Mouse (Mus musculus): ENCODE data around the gene Mmd. TPM values are rescaled to one million over a fixed set of nuclear protein-coding genes. Genes with fewer than 3 reads are reported as not detected.

Mmd gene
- polyA plus RNA-seq, 1 experiment from 2014 or later: 118 TPM

DNA sequence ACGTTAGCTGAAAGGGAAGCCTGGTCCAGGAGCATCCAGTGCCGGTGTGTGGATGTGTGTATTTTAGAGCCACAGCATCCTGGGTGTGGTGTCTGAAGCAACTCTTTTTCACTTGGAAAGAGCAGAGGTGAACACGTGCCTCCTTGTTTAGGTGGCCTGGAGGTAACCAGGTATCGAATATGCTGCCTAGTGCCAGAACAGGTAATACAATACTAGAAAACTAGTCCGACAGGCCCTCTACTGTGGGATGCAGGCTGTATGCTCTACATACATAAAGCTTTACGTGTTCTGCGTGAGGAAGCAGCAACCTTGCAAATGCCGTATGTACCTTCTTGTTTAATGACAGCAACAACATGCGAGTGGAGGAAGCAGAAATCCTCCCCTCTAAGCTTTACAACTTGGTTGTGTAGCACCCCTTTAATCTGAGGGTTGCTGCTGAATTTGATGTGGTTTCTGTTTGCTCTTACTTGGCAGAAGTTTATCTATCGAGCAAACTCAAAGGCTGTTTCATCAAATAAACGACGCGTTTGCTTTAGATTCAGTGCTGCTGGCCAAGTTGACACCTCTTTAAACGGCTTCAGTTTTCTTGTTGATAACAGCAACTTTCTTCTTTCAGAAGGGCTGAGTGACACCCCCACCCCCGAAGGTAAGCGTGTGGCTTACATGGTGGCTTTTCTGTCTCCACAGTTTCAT, 7.7 kb downstream of the Mmd start:
- Histone ChIP-seq H3K4me2 (ENCODE audit: low read length) (no peak overlapping the region), H3K36me3 (ENCODE audit: control insufficient read depth, insufficient read depth, low read length) (peaks cover 10% of the 10 kb centered on the region), H3K4me1 (ENCODE audit: control insufficient read depth, insufficient read depth, low read depth, low read length) (peaks cover 8% of the 10 kb centered on the region), H3K27ac (ENCODE audit: low read depth, low read length) (no peak overlapping the region), H3K4me3 (ENCODE audit: low read length) (no peak overlapping the region), H3K9me3 (ENCODE audit: control insufficient read depth, low read length) (no peaks in the 10 kb centered on the region), H3K27me3 (replicated peaks; ENCODE audit: control insufficient read depth, insufficient read depth, low read length) (no peaks in the 10 kb centered on the region), H3K9ac (ENCODE audit: low read depth, low read length) (no peak overlapping the region)
- 90% methylated on average over 16 of the region's 16 CpGs for WGBS
- ATAC-seq: no peak

DNA sequence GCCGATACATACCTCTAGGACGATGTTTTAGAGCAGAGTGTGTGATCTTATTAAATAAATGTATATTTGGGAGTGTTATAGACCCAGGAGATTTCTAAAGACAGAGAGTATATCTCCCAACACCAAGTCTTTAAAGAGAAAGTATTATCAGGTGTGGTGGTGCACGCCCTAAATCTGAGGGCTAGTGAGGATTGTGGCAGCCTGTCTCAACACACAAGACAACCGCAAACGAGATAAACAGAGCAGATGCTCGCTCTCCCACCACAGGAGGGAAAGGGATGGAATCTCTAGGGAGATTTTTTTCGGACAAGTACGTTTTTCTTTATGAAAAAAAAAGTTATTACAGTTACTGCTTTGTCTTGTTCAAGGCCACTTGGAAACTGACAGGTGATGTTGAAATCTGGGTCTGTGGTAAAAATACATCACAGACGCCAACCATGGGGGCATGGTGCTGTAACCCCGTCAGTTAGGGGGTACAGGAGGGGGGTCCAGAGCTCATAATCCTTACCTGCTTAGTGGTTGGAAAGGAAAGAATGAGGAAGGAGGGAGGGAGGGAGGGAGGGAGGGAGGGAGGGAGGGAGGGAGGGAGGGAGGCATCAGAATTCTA, 9.2 kb downstream of the Mmd start:
- H3K27me3 ChIP-seq (replicated peaks; ENCODE audit: control insufficient read depth, insufficient read depth, low read length): no peaks in the 10 kb centered on the region
- no peak overlapping the region for H3K27ac ChIP-seq (ENCODE audit: low read depth, low read length)
- H3K4me3 ChIP-seq (ENCODE audit: low read length): no peak overlapping the region
- no peak overlapping the region for H3K4me2 ChIP-seq (ENCODE audit: low read length)
- H3K36me3 ChIP-seq (ENCODE audit: control insufficient read depth, insufficient read depth, low read length): peaks cover 22% of the 10 kb centered on the region
- no peaks in the 10 kb centered on the region for H3K4me1 ChIP-seq (ENCODE audit: control insufficient read depth, insufficient read depth, low read depth, low read length)
- 81% methylated on average over 10 of the region's 10 CpGs for WGBS
- ATAC-seq: no peak
- no peaks in the 10 kb centered on the region for H3K9me3 ChIP-seq (ENCODE audit: control insufficient read depth, low read length)
- H3K9ac ChIP-seq (ENCODE audit: low read depth, low read length): no peak overlapping the region

DNA sequence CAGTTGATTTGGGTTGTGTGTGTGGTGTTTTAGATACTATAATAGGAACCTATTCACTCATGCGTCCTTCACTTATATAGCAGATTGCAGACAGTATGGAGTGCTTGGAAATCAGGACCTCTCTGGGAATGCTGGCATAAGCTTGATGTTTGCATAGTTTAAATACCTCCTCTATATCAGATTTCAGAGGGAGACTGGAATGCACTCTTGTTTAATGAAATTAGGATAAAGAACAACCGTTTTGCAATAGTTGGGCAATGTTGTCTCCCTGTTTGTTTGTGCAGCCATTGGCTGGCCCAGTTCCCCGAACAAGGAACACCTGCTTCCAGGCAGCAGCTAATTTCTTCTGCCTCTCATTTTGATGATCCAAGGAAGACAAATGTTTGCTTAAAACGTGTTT, 9.8 kb downstream of the Mmd start:
- 61% methylated on average over 4 of the region's 4 CpGs for WGBS
- Histone ChIP-seq H3K27me3 (replicated peaks; ENCODE audit: control insufficient read depth, insufficient read depth, low read length) (no peaks in the 10 kb centered on the region), H3K27ac (ENCODE audit: low read depth, low read length) (no peak overlapping the region), H3K4me3 (ENCODE audit: low read length) (no peak overlapping the region), H3K4me2 (ENCODE audit: low read length) (no peak overlapping the region), H3K9me3 (ENCODE audit: control insufficient read depth, low read length) (no peaks in the 10 kb centered on the region), H3K9ac (ENCODE audit: low read depth, low read length) (no peak overlapping the region), H3K36me3 (ENCODE audit: control insufficient read depth, insufficient read depth, low read length) (peaks cover 24% of the 10 kb centered on the region), H3K4me1 (ENCODE audit: control insufficient read depth, insufficient read depth, low read depth, low read length) (no peaks in the 10 kb centered on the region)
- ATAC-seq: no peak

DNA sequence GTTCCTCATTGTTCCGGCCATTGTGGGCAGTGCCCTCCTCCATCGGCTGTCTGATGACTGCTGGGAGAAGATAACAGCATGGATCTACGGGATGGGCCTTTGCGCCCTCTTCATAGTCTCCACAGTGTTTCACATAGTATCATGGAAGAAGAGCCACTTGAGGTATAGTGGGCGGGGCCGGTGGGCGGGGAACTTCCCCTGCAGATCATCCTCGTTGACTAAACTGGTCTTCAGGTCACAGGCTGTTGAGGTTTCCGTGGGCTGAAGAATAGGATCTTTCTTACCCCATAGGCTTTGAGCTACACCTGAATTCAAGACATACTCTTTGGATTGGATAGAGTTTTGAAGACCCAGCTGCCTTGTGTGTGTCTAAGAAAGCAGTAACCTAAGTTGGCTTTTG, 10.6 kb downstream of the Mmd start:
- peaks cover 29% of the 10 kb centered on the region for H3K36me3 ChIP-seq (ENCODE audit: control insufficient read depth, insufficient read depth, low read length)
- H3K27ac ChIP-seq (ENCODE audit: low read depth, low read length): no peak overlapping the region
- no peaks in the 10 kb centered on the region for H3K27me3 ChIP-seq (replicated peaks; ENCODE audit: control insufficient read depth, insufficient read depth, low read length)
- no peak overlapping the region for H3K4me2 ChIP-seq (ENCODE audit: low read length)
- H3K9me3 ChIP-seq (ENCODE audit: control insufficient read depth, low read length): no peaks in the 10 kb centered on the region
- WGBS: 89% methylated on average over 9 of the region's 9 CpGs
- H3K4me1 ChIP-seq (ENCODE audit: control insufficient read depth, insufficient read depth, low read depth, low read length): no peaks in the 10 kb centered on the region
- H3K9ac ChIP-seq (ENCODE audit: low read depth, low read length): no peak overlapping the region
- no peak overlapping the region for H3K4me3 ChIP-seq (ENCODE audit: low read length)
- ATAC-seq: no peak

DNA sequence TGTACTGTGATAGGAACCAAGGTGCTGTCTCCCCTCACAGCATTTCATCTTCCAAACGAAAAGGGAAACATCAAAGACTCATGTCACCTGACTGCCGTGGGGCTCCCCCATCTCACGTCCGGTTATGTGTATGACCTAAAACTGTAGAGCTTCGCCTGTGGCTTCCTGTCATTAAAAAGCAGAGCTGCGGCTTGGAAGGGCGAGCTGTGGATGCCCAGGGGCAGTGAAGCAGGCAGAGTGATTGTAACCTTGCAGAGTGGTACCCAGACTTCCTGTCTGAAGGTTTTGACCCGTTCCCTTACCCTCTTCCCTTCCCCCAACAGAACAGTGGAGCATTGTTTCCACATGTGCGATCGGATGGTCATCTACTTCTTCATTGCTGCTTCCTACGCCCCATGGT, 14.9 kb downstream of the Mmd start:
- Histone ChIP-seq H3K4me3 (ENCODE audit: low read length) (no peak overlapping the region), H3K4me2 (ENCODE audit: low read length) (no peak overlapping the region), H3K36me3 (ENCODE audit: control insufficient read depth, insufficient read depth, low read length) (peaks cover 32% of the 10 kb centered on the region), H3K4me1 (ENCODE audit: control insufficient read depth, insufficient read depth, low read depth, low read length) (peaks cover 2% of the 10 kb centered on the region), H3K9ac (ENCODE audit: low read depth, low read length) (no peak overlapping the region), H3K27me3 (replicated peaks; ENCODE audit: control insufficient read depth, insufficient read depth, low read length) (no peaks in the 10 kb centered on the region), H3K27ac (ENCODE audit: low read depth, low read length) (no peak overlapping the region), H3K9me3 (ENCODE audit: control insufficient read depth, low read length) (no peaks in the 10 kb centered on the region)
- no peak for ATAC-seq
- 90% methylated on average over 11 of the region's 11 CpGs for WGBS

DNA sequence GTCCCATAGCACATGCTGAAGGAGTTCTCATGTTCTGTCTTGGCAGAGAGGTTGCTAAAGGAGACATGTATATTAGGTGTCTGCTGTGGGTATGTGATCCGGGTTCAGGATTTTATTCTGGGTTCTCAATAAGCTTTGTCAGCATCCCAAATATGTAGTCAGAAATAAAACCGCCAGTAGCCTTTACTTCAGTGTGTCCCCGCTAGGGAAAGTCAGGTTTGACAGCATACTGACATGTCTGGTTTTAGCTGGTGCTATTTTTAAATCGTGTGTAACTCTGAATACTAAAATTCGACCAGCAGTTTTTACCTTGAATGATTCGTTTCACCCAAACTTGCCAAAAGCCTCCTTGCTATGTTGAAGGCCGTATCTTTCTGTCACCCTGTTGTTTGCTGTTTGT, 16.3 kb downstream of the Mmd start:
- no peaks in the 10 kb centered on the region for H3K27me3 ChIP-seq (replicated peaks; ENCODE audit: control insufficient read depth, insufficient read depth, low read length)
- peaks cover 31% of the 10 kb centered on the region for H3K36me3 ChIP-seq (ENCODE audit: control insufficient read depth, insufficient read depth, low read length)
- no peaks in the 10 kb centered on the region for H3K9me3 ChIP-seq (ENCODE audit: control insufficient read depth, low read length)
- no peak overlapping the region for H3K4me3 ChIP-seq (ENCODE audit: low read length)
- ATAC-seq: no peak
- no peak overlapping the region for H3K4me2 ChIP-seq (ENCODE audit: low read length)
- peaks cover 10% of the 10 kb centered on the region for H3K4me1 ChIP-seq (ENCODE audit: control insufficient read depth, insufficient read depth, low read depth, low read length)
- WGBS: 85% methylated on average over 7 of the region's 7 CpGs
- H3K27ac ChIP-seq (ENCODE audit: low read depth, low read length): no peak overlapping the region
- no peak overlapping the region for H3K9ac ChIP-seq (ENCODE audit: low read depth, low read length)

DNA sequence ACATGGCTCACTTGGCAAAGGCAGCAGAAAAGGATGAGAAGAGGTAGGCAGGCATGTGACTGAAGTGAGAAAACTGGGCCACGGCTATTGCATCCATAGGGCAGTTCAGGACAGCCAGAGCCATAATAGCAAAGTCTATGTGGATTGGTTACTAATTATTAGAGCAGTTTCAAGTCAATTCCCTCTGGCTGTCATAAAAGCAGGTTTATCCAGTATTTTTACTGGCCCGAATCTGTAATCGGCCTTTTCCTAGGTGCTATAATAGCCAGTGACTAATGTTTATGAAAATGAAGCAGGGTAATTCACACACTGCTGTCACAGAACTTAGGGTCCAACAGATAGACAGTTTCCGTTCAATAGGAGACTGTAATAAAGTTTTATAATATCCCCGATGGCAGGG, 19.7 kb downstream of the Mmd start:
- Histone ChIP-seq H3K27ac (ENCODE audit: low read depth, low read length) (no peak overlapping the region), H3K4me2 (ENCODE audit: low read length) (no peak overlapping the region), H3K4me3 (ENCODE audit: low read length) (no peak overlapping the region), H3K27me3 (replicated peaks; ENCODE audit: control insufficient read depth, insufficient read depth, low read length) (no peaks in the 10 kb centered on the region), H3K36me3 (ENCODE audit: control insufficient read depth, insufficient read depth, low read length) (peaks cover 14% of the 10 kb centered on the region), H3K9ac (ENCODE audit: low read depth, low read length) (no peak overlapping the region), H3K4me1 (ENCODE audit: control insufficient read depth, insufficient read depth, low read depth, low read length) (peaks cover 10% of the 10 kb centered on the region), H3K9me3 (ENCODE audit: control insufficient read depth, low read length) (no peaks in the 10 kb centered on the region)
- WGBS: 66% methylated on average over 5 of the region's 5 CpGs
- ATAC-seq: no peak

DNA sequence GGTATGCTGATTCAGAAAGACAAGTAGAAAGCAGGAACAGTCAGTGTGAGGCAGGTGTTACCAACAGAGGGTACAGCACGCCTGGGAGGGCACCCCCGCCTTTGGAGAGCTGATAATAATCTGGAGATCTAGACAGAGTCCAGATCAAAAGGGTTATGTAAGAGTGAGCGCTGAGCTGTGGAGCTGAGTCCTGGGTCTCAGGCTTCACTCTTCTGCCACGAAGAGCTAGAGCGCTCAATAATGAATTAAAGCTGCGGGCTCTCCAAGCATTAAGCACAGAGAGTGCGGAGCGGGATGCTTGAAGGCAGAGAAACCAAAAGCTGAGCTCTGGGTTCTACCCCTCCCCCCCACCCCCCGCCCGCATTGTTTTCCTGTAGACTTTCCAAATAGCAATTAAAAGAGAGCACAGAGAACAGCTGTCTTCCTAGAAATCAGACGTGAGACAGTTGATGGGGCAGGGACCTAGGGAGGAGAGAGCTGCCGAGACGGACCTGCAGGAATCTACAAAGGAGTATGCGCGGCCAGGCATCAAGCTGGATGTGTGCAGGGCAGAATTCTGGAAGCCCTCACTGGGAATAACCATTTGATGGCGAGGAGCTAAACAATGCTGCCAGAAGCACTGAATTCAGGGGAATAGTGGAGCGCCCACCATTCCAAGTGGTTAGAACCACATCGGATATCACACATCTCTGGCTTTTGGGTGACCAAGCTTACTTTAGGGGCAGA, 20.3 kb downstream of the Mmd start:
- peaks cover 9% of the 10 kb centered on the region for H3K36me3 ChIP-seq (ENCODE audit: control insufficient read depth, insufficient read depth, low read length)
- H3K27ac ChIP-seq (ENCODE audit: low read depth, low read length): no peak overlapping the region
- no peak overlapping the region for H3K4me2 ChIP-seq (ENCODE audit: low read length)
- peak; percentile 56 for ATAC-seq
- no peak overlapping the region; the same call in 1 of the 2 replicates for H3K9ac ChIP-seq (ENCODE audit: low read depth, low read length)
- 46% methylated on average over 18 of the region's 18 CpGs for WGBS
- peaks cover 10% of the 10 kb centered on the region for H3K4me1 ChIP-seq (ENCODE audit: control insufficient read depth, insufficient read depth, low read depth, low read length)
- H3K27me3 ChIP-seq (replicated peaks; ENCODE audit: control insufficient read depth, insufficient read depth, low read length): no peaks in the 10 kb centered on the region
- no peak overlapping the region for H3K4me3 ChIP-seq (ENCODE audit: low read length)
- no peaks in the 10 kb centered on the region for H3K9me3 ChIP-seq (ENCODE audit: control insufficient read depth, low read length)

DNA sequence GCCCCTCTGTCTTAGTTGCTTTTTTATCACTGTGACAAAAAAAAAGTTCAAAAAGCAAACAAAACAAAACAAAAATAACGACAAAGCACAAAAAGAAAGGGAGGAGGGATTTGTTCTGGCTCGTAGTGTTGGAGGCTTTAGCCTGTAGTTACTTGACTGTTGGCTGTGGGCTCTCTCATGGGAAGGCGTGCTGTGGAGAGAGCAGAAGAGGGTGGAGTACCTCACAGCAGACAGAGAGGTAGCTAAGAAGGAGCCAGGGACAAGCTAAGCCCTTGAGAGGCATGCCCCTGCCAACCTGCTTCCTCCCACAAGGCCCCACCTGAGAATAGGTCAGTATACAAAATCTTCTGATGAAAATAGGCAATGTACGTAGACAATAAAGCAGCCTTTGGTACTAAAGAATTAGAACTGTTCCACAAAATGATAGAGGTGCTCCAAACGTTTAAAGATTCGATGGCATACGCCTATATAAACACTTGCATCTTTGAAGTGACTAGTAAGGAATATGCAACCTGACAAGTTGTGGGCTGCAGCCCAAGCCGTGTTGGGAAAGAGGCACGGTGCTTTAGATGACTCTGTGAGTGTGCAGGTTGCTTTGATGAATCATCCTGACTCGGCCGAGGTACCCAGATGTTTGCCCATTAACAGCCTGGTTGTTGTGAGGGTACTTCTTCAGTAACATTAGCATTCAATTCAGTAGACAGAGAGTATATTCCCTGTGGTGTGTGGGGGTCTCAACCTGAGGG, 21.0 kb downstream of the Mmd start:
- 82% methylated on average over 11 of the region's 11 CpGs for WGBS

More for the DNA sequence above, 21.0 kb downstream of the Mmd start:
- Histone ChIP-seq H3K27ac (ENCODE audit: low read depth, low read length) (no peak overlapping the region), H3K9ac (ENCODE audit: low read depth, low read length) (no peak overlapping the region), H3K9me3 (ENCODE audit: control insufficient read depth, low read length) (no peaks in the 10 kb centered on the region), H3K4me3 (ENCODE audit: low read length) (no peak overlapping the region), H3K4me1 (ENCODE audit: control insufficient read depth, insufficient read depth, low read depth, low read length) (peaks cover 10% of the 10 kb centered on the region), H3K36me3 (ENCODE audit: control insufficient read depth, insufficient read depth, low read length) (peaks cover 9% of the 10 kb centered on the region), H3K4me2 (ENCODE audit: low read length) (no peak overlapping the region), H3K27me3 (replicated peaks; ENCODE audit: control insufficient read depth, insufficient read depth, low read length) (no peaks in the 10 kb centered on the region)
- no peak for ATAC-seq

Data from hindbrain, embryonic 16.5 days (tissue).